Mouse (Mus musculus) ES-E14 (cell line): Measurements from ENCODE around the gene Alg12. TPM values are rescaled to one million over a fixed set of nuclear protein-coding genes. Genes with fewer than 3 reads are reported as not detected.

ENCODE experiments used
- DNase-seq: peaks from one replicate; pipeline ENCODE4 v3.0.0-alpha.2; 2013; ENCODE audit warnings: low read depth, low spot score
- H3K27ac ChIP-seq: 2 replicates; pipeline ENCODE4 v1.5.1; 2012; ENCODE audit warnings: low read depth, mild to moderate bottlenecking, low read length, moderate library complexity, mixed read lengths; ENCODE audit not compliant: poor library complexity, insufficient read depth, severe bottlenecking
- H3K36me3 ChIP-seq: 2 replicates; pipeline ENCODE4 v1.6.1; 2012; ENCODE audit warnings: mild to moderate bottlenecking, low read length, moderate library complexity, mixed read lengths; ENCODE audit not compliant: control insufficient read depth, poor library complexity, insufficient read depth, severe bottlenecking
- H3K4me1 ChIP-seq, 2 experiments: fragments of 150-350 bp in 1 of 2; sonication (generic) in 1 of 2; 2 replicates each; pipeline ENCODE4 v1.6.1; 2012; ENCODE audit warnings: low read length in 2 of 2, mild to moderate bottlenecking in 1 of 2, mixed read lengths in 1 of 2; ENCODE audit not compliant: control insufficient read depth in 2 of 2, insufficient read depth in 2 of 2, poor library complexity in 1 of 2
- H3K4me3 ChIP-seq, 2 experiments: fragments of 150-350 bp in 1 of 2; sonication (generic) in 1 of 2; 2 replicates each; pipeline ENCODE4 v1.5.1; 2012; ENCODE audit warnings: low read length in 2 of 2, low read depth in 1 of 2, mild to moderate bottlenecking in 1 of 2, mixed read lengths in 1 of 2; ENCODE audit not compliant: insufficient read depth in 1 of 2, poor library complexity in 1 of 2, severe bottlenecking in 1 of 2
- H3K9ac ChIP-seq: 2 replicates; pipeline ENCODE4 v1.6.1; 2012; ENCODE audit warnings: low read depth, mild to moderate bottlenecking, low read length, mixed read lengths; ENCODE audit not compliant: poor library complexity, insufficient read depth, severe bottlenecking
- H3K9me3 ChIP-seq: fragments of 150-350 bp; sonication (generic); 2 replicates; pipeline ENCODE4 v1.6.1; 2012; ENCODE audit warnings: low read depth, mild to moderate bottlenecking, low read length; ENCODE audit not compliant: control insufficient read depth, insufficient read depth
- CHD2 ChIP-seq: IDR thresholded peaks from 2 replicates; pipeline ENCODE4 v1.6.1; 2014; ENCODE audit warnings: mild to moderate bottlenecking, low read depth, low read length, inconsistent platforms
- HCFC1 ChIP-seq: IDR thresholded peaks from 2 replicates; pipeline ENCODE4 v1.6.1; 2012; ENCODE audit warnings: low read length, inconsistent platforms, borderline replicate concordance; ENCODE audit not compliant: insufficient read depth
- MAFK ChIP-seq: IDR thresholded peaks from 2 replicates; pipeline ENCODE4 v1.6.1; 2014; ENCODE audit warnings: mild to moderate bottlenecking, low read depth, low read length, inconsistent platforms; ENCODE audit not compliant: insufficient read depth
- ZC3H11A ChIP-seq: IDR thresholded peaks from 2 replicates; pipeline ENCODE4 v1.6.1; 2012; ENCODE audit warnings: low read depth, mild to moderate bottlenecking, inconsistent platforms, low read length, borderline replicate concordance
- ZNF384 ChIP-seq: IDR thresholded peaks from 2 replicates; pipeline ENCODE4 v1.6.1; 2012; ENCODE audit warnings: low read depth, low read length, inconsistent platforms
- in situ Hi-C, 2 experiments: fragments of 600-800 bp; cut with MboI; formaldehyde crosslinking; loops; one replicate each; pipeline ENCODE4 v1.15.1; 2025; ENCODE audit warnings: low sequenced_read_pairs in 2 of 2, inconsistent platforms in 1 of 2; ENCODE audit not compliant: unreplicated experiment in 2 of 2
- total RNA-seq: library from RNA; depleted of rRNA; stranded (reverse); fragments of 300-350 nt; gene quantifications from 2 replicates; pipeline ENCODE4 v1.2.3, GENCODE M21; 2012

Gene Alg12
- total RNA-seq, 1 experiment, result 17.8 TPM

GRCm38 (mm10) chr15:88858707-88859106 lies 39.6 kb upstream of the Alg12 start:
- H3K4me3 ChIP-seq, result no peak overlapping the region
- no peak overlapping the region for H3K9ac ChIP-seq
- TF ChIP-seq MAFK, result no peak
- no peak for TF ChIP-seq ZNF384
- in situ Hi-C loops, result no loop called here
- H3K27ac ChIP-seq, result no peak overlapping the region
- H3K4me1 ChIP-seq, result peaks cover 10 to 34% of the 10 kb centered on the region in 2 experiments; a peak in 3 of 4 replicates
- H3K36me3 ChIP-seq, result peaks cover 10% of the 10 kb centered on the region
- DNase-seq, result no peak
- H3K9me3 ChIP-seq, result no peaks in the 10 kb centered on the region

- no peak overlapping the region for H3K4me3 ChIP-seq
- TF ChIP-seq ZC3H11A, result no peak
- TF ChIP-seq MAFK, result no peak
- no peak for TF ChIP-seq CHD2
- TF ChIP-seq HCFC1, result no peak
- no peak for TF ChIP-seq ZNF384
- H3K9ac ChIP-seq, result no peak overlapping the region
- peaks cover 4% of the 10 kb centered on the region; the same call in 1 of the 2 replicates for H3K36me3 ChIP-seq
- in situ Hi-C loops, result no loop called here
- no peak overlapping the region for H3K27ac ChIP-seq
- no peaks in the 10 kb centered on the region for H3K9me3 ChIP-seq
- DNase-seq, result no peak
- H3K4me1 ChIP-seq, result peaks cover 15 to 37% of the 10 kb centered on the region in 2 experiments; a peak in 3 of 4 replicates
These were observed 39.0 kb upstream of the Alg12 start for GRCm38 (mm10) chr15:88858141-88858541.

DNA sequence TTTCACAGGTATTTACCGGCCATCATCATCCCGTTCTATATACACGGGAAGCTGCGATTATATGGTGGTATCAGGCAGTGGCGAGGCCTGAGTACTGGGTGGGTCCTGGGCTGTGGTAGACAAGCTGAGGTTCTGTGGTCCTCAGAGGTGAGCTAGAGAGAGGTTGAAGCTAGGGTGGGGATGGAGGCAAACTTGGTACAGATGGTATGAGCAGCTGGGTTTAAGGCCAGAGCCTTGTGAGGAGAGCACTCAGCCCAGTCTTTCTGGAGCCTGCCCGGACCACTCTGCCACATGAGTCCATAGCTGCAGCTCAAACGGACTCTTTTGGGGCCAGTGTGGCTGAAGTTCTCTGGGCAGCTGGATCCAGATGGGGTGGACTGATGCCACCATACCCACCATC lies 38.2 kb upstream of the Alg12 start:
- Histone ChIP-seq H3K27ac (no peak overlapping the region), H3K4me3 (no peak overlapping the region), H3K9ac (no peak overlapping the region), H3K36me3 (no peaks in the 10 kb centered on the region), H3K9me3 (no peaks in the 10 kb centered on the region), H3K4me1 (peaks cover 15 to 37% of the 10 kb centered on the region in 2 experiments; a peak in 3 of 4 replicates)
- no peak for TF ChIP-seq CHD2
- TF ChIP-seq ZNF384, result no peak
- TF ChIP-seq MAFK, result no peak
- TF ChIP-seq ZC3H11A, result no peak
- TF ChIP-seq HCFC1, result no peak
- in situ Hi-C loops, result no loop called here
- no peak for DNase-seq

DNA sequence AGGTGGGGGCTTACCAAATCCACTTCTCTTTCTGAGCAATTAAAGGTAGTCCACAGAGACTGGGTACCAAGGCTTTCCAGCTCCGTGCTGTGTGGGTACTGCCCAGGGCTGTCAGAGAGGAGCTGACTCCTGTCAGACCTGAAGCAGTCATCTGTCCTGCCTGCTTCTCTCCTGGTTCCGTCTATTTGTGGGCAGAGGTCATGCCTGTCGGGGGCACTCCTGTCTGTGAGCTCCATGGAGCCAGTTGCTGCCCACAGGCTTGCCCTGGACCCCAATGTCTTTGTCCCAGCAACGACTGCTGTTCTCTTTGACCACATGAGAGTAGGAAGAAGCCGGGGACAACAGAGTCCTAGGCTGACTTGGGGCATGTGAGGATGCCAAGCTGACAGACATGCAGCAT lies 37.5 kb upstream of the Alg12 start:
- in situ Hi-C loops, result no loop called here
- Histone ChIP-seq H3K4me3 (no peak overlapping the region), H3K9me3 (no peaks in the 10 kb centered on the region), H3K27ac (no peak overlapping the region), H3K4me1 (peaks cover 15 to 42% of the 10 kb centered on the region in 2 experiments; a peak in 3 of 4 replicates), H3K36me3 (no peaks in the 10 kb centered on the region), H3K9ac (no peak overlapping the region)
- DNase-seq, result no peak
- no peak for TF ChIP-seq HCFC1

DNA sequence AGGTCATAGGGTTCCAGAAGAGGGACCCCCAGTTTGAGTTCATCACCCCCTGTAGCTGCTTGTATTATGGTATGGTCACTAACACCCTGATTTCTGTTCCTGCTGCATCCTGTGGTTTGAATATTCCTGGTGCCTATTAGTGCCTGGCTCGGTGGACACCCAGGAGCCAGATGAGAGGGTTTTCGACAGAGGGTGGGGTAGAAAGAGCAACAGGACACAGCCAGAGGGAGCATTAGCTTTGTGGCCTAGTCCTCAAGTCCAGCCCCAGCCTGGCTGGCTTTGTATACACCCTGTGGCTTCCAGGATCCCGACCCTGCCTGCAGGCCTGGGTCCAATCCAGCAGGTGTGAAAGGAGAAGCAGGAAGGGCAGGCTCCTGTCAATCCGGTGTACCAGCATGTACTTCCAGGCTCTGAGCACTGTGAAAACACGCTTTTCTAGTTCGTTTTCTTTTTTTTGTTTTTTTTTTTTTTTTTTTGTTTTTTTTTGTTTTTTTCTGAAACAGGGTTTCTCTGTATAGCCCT lies 36.8 kb upstream of the Alg12 start:
- TF ChIP-seq ZC3H11A (no peak), CHD2 (no peak), HCFC1 (no peak), ZNF384 (no peak)
- in situ Hi-C loops, result no loop called here

More for the DNA sequence above, 36.8 kb upstream of the Alg12 start:
- Histone ChIP-seq H3K4me1 (peaks cover 12 to 47% of the 10 kb centered on the region in 2 experiments; a peak in 2 of 4 replicates), H3K4me3 (no peak overlapping the region), H3K36me3 (no peaks in the 10 kb centered on the region), H3K27ac (no peak overlapping the region), H3K9me3 (no peaks in the 10 kb centered on the region), H3K9ac (no peak overlapping the region)
- DNase-seq, result no peak
